Mouse (Mus musculus) lung, embryonic 16.5 days (tissue): ENCODE results near the gene Znrf4. TPM values are rescaled to one million over a fixed set of nuclear protein-coding genes. Genes with fewer than 3 reads are reported as not detected.

Experiments
- ATAC-seq: fragments of 200-750 bp; cut with Nextera tagmentation; 2 replicates; pipeline ENCODE4 v1.8.0; 2017; ENCODE audit warnings: low read depth, mild to moderate bottlenecking, moderate library complexity
- H3K27ac ChIP-seq: fragments of 300-500 bp; sonication (generic); 2 replicates; pipeline ENCODE4 v1.5.1; 2014; ENCODE audit warnings: mild to moderate bottlenecking, control low read depth, low read length
- H3K27me3 ChIP-seq: fragments of 300-500 bp; sonication (generic); 2 replicates; pipeline ENCODE4 v1.6.1; 2014; ENCODE audit warnings: low read depth, low read length, mixed read lengths; ENCODE audit not compliant: control insufficient read depth, insufficient read depth
- H3K36me3 ChIP-seq: fragments of 300-500 bp; sonication (generic); 2 replicates; pipeline ENCODE4 v1.6.1; 2014; ENCODE audit warnings: low read length; ENCODE audit not compliant: control insufficient read depth, insufficient read depth
- H3K4me1 ChIP-seq: fragments of 300-500 bp; sonication (generic); replicated peaks from 2 replicates; pipeline ENCODE4 v1.6.1; 2014; ENCODE audit warnings: low read length, mixed read lengths; ENCODE audit not compliant: control insufficient read depth, insufficient read depth
- H3K4me2 ChIP-seq: fragments of 300-500 bp; sonication (generic); 2 replicates; pipeline ENCODE4 v1.6.1; 2014; ENCODE audit warnings: low read depth, low read length, control low read depth
- H3K4me3 ChIP-seq: fragments of 300-500 bp; sonication (generic); 2 replicates; pipeline ENCODE4 v1.5.1; 2014; ENCODE audit warnings: mild to moderate bottlenecking, low read length, control low read depth
- H3K9ac ChIP-seq: fragments of 300-500 bp; sonication (generic); 2 replicates; pipeline ENCODE4 v1.6.1; 2014; ENCODE audit warnings: low read length, control low read depth
- H3K9me3 ChIP-seq: fragments of 300-500 bp; sonication (generic); 2 replicates; pipeline ENCODE4 v1.6.1; 2016; ENCODE audit warnings: low read length; ENCODE audit not compliant: control insufficient read depth
- WGBS: fragments of 180-500 bp; shearing (Covaris S2); extraction: QIAGEN DNeasy Blood & Tissue Kit; methylation state at CpG from one replicate; pipeline ENCODE4 v1.1.7; 2014; 5-methylcytosine and 5-hydroxymethylcytosine counted together
- polyA plus RNA-seq: library from polyadenylated mRNA; unstranded; fragments of >200 nt; fragmentation: Nextera tagmentation; extraction: Ambion mirVana; gene quantifications from 2 replicates; pipeline ENCODE4 v1.2.1, GENCODE M21; 2015

Znrf4 gene
- polyA plus RNA-seq, 1 experiment from 2014 or later, result not detected

DNA sequence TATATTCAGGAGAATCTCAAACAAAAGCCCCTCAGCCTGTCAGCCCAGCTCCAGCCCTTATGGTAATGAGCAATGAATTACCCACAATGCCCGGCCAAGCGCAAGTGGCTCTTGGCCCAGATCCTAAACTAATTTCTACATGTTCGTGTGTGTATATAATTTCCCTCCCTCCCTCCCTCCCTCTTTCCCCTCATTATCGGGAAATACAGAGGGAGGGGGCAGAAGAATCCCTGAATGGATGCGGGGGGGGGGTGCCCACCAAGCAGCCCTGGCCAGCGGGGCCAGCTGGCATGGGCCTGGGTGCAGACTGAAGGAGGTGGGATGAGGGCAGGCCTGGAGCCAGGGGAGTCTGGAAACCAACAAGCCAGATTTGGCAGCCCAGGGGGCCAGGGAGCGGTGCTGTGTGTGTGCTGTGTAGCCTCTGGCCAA, 44.8 kb downstream of the Znrf4 start:
- Histone ChIP-seq H3K4me3 (0 out of 2 replicates have a peak overlapping the region, but pooled peaks have one; percentile 1), H3K9ac (peak overlapping the region; percentile 21; the same call in 1 of the 2 replicates), H3K4me1 (peaks cover 59% of the 10 kb centered on the region), H3K4me2 (peak overlapping the region; percentile 44), H3K27me3 (peaks cover 5% of the 10 kb centered on the region; the same call in 1 of the 2 replicates), H3K27ac (peak overlapping the region; percentile 82), H3K36me3 (no peaks in the 10 kb centered on the region), H3K9me3 (no peaks in the 10 kb centered on the region)
- WGBS, result 34% methylated on average over 6 of the region's 7 CpGs
- peak; percentile 39 for ATAC-seq

DNA sequence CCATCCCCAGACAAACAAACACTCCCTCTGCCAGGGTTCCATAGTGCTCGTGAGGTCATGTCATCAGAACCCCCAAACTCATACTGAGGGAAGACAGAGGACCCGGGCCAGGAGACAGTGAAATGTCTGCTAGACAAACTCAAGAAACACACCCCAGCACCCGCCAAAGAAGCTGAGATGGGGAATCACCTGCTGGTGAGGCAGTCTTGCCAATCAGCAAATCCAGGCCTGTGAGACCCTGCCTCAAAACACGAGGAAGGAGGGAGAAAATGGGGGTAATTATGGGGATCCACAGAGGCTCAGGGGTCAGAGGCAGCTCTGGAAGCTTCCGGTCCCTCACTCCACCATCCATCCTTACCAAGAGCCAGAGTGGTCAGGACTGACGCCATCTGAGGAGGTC, 45.5 kb downstream of the Znrf4 start:
- ATAC-seq, result no peak
- H3K27me3 ChIP-seq, result no peaks in the 10 kb centered on the region
- no peaks in the 10 kb centered on the region for H3K9me3 ChIP-seq
- peak overlapping the region; percentile 27; the same call in 1 of the 2 replicates for H3K9ac ChIP-seq
- 63% methylated on average over 6 of the region's 6 CpGs for WGBS
- peaks cover 54% of the 10 kb centered on the region for H3K4me1 ChIP-seq
- no peak overlapping the region for H3K4me3 ChIP-seq
- 0 out of 2 replicates have a peak overlapping the region, but pooled peaks have one; percentile 14 for H3K27ac ChIP-seq
- no peaks in the 10 kb centered on the region for H3K36me3 ChIP-seq
- peak overlapping the region; percentile 44 for H3K4me2 ChIP-seq

DNA sequence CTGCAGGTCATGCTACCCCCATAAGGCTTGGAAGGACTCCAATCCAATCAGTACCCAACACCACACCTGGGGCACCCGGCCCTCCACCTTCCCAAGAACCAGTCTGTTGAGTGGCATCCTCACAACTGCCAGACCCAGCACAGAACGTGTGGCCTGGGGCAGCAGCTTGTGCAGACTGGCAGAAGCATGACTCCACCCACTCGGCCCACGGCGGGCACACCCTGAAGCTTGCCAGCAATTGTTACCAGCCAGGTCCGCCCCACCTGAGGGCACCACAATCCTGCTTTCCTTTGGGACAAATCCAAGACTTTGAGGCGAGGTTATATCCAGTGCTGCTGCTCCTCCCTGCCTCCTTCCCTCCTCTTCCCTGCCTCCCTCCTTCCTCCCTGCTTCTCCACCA, 47.4 kb downstream of the Znrf4 start:
- 63% methylated on average over 7 of the region's 7 CpGs for WGBS
- no peaks in the 10 kb centered on the region for H3K36me3 ChIP-seq
- no peak overlapping the region for H3K4me2 ChIP-seq
- no peak for ATAC-seq
- H3K9me3 ChIP-seq, result no peaks in the 10 kb centered on the region
- no peak overlapping the region for H3K9ac ChIP-seq
- no peaks in the 10 kb centered on the region for H3K27me3 ChIP-seq
- peaks cover 54% of the 10 kb centered on the region for H3K4me1 ChIP-seq
- no peak overlapping the region for H3K27ac ChIP-seq
- H3K4me3 ChIP-seq, result no peak overlapping the region

- no peaks in the 10 kb centered on the region for H3K36me3 ChIP-seq
- H3K4me1 ChIP-seq, result peaks cover 52% of the 10 kb centered on the region
- no peak overlapping the region for H3K4me2 ChIP-seq
These were observed 47.9 kb downstream of the Znrf4 start for GRCm38 (mm10) chr17:56464345-56464744.

DNA sequence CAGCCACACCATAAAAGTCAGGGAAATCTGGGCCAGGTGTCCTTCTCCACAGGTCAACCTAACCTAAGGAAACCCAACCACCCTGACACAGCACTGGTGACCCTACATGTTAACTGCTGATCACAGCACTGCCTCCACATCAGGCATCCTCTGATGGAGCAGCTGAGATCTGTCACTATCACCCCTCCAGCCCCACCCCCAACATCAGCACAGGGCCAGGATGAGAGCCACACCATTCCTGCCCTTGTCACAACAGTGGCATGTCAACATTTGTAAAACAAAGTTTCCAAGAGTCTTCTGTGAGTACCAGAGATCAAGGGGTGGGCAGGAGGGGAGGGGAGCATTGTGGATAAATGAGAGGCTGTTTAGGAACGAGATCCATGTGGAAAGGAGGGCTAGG, 48.7 kb downstream of the Znrf4 start:
- peak overlapping the region; percentile 91 for H3K4me2 ChIP-seq
- peak overlapping the region; percentile 97 for H3K27ac ChIP-seq
- H3K36me3 ChIP-seq, result no peaks in the 10 kb centered on the region
- H3K4me3 ChIP-seq, result no peak overlapping the region; the same call in 1 of the 2 replicates
- peaks cover 45% of the 10 kb centered on the region for H3K4me1 ChIP-seq
- no peaks in the 10 kb centered on the region for H3K9me3 ChIP-seq
- H3K27me3 ChIP-seq, result no peaks in the 10 kb centered on the region
- no peak overlapping the region for H3K9ac ChIP-seq
- ATAC-seq, result peak; percentile 5; the same call in 1 of the 2 replicates
- WGBS, result 5% methylated on average over 1 of the region's 1 CpGs

More at GRCm38 (mm10) chr17:56464345-56464744, 47.9 kb downstream of the Znrf4 start:
- Histone ChIP-seq H3K4me3 (no peak overlapping the region), H3K27me3 (no peaks in the 10 kb centered on the region), H3K27ac (no peak overlapping the region), H3K9ac (no peak overlapping the region), H3K9me3 (no peaks in the 10 kb centered on the region)
- WGBS, result 88% methylated on average over 2 of the region's 2 CpGs
- no peak for ATAC-seq

- H3K36me3 ChIP-seq, result no peaks in the 10 kb centered on the region
- H3K27me3 ChIP-seq, result no peaks in the 10 kb centered on the region
- H3K27ac ChIP-seq, result peak overlapping the region; percentile 97
- H3K4me2 ChIP-seq, result peak overlapping the region; percentile 91
- H3K9me3 ChIP-seq, result no peaks in the 10 kb centered on the region
- WGBS, result 5% methylated on average over 17 of the region's 17 CpGs
- no peak for ATAC-seq
- H3K4me3 ChIP-seq, result peak overlapping the region; percentile 76
- H3K4me1 ChIP-seq, result peaks cover 42% of the 10 kb centered on the region
- peak overlapping the region; percentile 65 for H3K9ac ChIP-seq
These were observed 49.3 kb downstream of the Znrf4 start for GRCm38 (mm10) chr17:56462835-56463455.

DNA sequence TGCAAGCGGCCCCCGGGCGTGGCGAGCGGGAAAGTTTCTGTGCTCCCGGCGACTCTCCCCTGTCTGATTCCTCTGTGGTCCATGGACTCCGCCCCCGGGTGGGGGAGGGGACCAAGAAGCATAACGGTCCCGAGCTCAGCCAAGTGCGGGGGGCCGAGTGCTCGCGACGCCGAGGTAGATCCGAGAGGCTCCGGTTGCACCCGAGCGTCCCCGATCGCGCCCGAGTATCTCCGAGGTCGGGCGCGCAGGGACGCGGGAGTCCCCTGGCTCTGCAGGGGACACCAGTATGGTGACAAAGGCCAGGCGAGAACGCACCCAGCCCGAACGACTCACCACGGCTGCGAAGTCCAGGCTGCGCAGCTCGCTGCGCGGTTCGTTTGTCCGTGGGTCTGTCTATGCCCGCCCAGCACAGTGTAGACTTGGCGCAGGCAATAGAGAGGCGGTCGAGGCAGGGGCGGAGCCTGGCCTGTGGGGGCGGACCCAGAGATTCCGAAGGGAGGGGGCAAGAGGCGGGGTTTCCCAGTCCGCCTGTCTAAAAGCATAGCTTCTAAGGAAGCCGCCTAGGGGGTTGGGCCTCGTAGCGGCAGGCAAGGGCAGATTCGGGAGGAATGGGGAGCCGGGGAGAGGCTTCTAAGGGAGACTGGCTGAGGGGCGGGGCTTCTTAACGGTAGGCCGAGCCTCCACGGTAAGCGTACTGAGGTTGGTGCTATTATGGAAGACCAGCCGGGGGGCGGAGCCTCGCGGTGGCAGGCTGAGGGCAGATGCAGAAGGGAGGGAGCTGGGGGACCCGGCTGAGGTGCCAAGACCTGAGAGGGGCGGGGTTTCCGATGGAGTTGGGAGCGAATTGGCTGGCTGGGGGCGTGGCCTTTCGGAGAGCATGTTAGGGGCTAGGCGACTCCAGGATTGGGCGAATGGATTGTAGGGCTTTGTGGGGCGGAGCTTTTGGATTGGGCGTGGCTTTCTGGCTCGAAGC, 50.2 kb downstream of the Znrf4 start:
- Histone ChIP-seq H3K4me1 (peaks cover 36% of the 10 kb centered on the region), H3K27me3 (no peaks in the 10 kb centered on the region), H3K9ac (peak overlapping the region; percentile 87), H3K9me3 (no peaks in the 10 kb centered on the region), H3K4me3 (peak overlapping the region; percentile 76), H3K27ac (peak overlapping the region; percentile 97), H3K4me2 (peak overlapping the region; percentile 91), H3K36me3 (peaks cover 2% of the 10 kb centered on the region; the same call in 1 of the 2 replicates)
- WGBS, result 0% methylated on average over 73 of the region's 77 CpGs
- ATAC-seq, result peak; percentile 92
